Mouse (Mus musculus) cerebellum, adult 9-11 months (tissue): Measurements from ENCODE around the gene Rft1.
"Not testable (repeated sequence)": the region's sequence is repeated elsewhere in the genome, so short reads cannot be mapped to it uniquely, and the experiment has no call there.

Experiments used
- DNase-seq: peaks from one replicate; pipeline ENCODE4 v3.0.0; 2022

Gene Rft1

GRCm38 (mm10) chr14:30682131-30682530, 28.0 kb downstream of the Rft1 start:
- no peak for DNase-seq

DNA sequence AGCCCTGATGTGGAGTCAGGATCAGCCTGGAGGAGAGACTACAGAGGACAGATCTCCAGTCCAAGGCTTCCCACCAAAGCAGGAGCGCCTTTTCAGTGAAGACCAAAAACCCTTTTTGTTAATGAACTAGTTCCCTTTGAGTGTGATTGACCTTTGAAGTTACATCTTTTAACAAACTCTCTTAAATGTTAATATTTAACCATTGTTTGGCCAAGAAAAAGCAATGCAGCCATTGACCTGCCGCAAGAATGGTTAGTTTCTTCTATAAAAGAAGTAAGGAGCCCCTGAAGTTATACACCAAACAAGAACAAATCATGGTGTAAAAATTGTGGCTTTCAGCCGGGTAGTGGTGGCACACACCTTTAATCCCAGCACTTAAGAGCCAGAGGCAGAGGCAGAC, 36.5 kb downstream of the Rft1 start:
- DNase-seq = no peak

DNA sequence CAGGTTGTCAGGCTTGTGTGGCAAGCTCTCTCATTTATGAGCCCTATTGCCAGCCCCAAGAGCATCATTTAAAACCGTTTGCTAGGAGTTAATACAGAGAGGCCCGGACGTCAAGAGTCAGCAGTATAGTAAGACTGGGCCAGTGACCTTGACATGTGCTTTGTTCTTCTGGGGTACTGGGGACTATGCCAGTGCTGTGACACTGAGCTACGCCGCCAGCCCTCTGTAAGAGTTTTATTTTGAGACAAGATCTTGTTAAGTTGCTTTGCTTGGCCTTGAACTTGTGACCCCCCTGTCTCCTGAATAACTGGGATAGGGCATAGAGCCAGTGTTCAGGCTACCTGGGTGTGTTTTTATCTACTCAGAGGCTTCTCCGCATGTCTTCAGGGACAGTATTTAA, 38.3 kb downstream of the Rft1 start:
- no peak for DNase-seq

DNA sequence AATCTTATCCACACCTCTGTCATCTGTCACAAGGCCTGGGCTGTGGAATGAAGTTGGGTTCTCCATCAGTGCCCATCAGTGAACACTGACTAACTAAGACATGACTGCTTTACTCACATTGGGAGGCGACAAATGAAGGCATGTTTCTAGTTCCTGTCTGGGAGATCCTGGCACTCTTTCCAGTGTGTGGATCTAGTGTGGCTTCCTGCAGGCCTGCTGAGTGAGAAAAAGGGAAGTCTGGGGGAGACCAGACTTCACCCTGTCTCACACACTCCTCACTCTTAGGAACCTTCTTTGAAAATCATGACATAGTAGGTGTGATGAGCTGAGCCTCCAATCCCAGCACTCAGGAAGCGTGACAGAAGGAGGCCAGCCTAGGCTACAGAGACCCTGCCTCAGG, 40.6 kb downstream of the Rft1 start:
- no peak for DNase-seq

DNA sequence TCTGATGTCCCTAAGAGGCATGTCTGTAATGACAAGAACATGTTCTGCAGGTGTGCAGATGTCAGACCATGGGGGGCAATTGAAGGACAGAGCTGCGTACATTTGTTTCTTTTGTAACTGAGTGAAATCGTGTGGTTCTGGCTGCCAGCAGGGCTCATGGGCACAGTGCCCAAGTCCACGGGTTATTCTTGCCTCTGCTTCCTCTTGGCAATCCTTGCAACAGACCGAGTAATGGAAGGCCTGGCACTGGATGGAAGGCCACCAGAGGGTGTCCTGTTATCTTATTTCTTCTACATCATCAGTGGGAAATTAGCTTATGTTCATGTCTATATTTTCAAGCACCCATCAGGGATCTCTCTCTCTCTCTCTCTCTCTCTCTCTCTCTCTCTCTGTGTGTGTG, 41.4 kb downstream of the Rft1 start:
- DNase-seq = peak; percentile 87

- DNase-seq = no peak
Measured at GRCm38 (mm10) chr14:30697407-30698052, 43.4 kb downstream of the Rft1 start.

DNA sequence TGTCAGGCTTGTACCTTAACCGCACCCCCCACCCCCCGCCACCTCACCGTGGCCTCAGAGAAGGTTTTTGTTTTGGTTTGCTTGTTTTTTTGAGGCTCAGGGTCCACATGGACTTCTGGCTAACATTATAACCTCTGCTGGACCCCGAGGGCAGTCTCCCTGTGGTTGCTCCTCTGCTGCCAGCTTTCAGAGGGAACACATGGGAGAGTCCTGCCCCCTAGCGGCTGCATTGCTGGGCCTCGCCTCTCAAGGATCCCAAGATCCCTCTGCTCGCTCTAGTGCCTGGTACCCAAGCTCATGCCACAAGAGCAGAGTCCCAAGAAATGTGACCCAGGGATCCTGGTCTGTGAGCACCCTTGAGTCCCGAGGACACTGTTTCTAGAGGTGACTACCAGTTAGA, 45.5 kb downstream of the Rft1 start:
- DNase-seq = no peak

DNA sequence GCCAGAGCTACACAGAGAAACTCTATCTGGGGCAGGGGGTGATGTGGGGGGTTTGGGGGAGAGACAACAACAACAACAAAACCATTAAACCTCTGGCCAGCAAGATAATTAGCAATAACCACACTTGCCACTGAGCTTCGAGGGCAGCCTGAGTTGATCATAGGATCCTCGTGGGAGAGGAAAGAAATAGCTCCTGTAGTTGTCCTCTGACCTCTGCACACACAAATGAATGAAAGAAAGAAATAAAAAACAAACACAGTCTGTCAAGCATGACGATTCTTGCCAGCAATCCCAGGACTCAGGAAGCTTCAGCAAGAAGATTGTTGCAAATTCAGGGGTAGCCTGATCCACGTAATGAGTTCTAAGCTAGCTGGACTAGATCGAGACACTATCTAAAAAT, 48.4 kb downstream of the Rft1 start:
- no peak for DNase-seq

DNA sequence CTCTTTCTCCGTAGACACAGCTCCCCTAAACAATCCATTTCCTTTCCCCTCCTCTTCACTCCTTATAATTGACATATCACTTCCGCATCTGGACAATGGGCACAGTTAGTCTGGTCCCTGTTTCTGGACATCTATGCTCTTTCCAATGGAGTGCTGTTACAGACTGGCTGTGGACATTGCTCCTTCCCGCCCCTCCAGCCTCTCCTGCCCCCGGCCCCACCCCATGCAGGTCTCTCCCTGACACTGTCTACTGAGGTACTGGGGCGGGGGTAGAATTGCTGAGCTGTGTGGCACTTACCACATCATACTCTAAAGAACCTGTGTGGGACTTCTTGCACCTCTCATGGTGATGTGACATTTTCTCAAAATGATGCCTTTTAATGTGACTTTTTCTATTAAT, 48.9 kb downstream of the Rft1 start:
- DNase-seq = no peak

GRCm38 (mm10) chr14:30704098-30704855, 50.1 kb downstream of the Rft1 start:
- DNase-seq = no peak

- DNase-seq = no peak
Measured at GRCm38 (mm10) chr14:30711892-30712291, 57.7 kb downstream of the Rft1 start.

DNA sequence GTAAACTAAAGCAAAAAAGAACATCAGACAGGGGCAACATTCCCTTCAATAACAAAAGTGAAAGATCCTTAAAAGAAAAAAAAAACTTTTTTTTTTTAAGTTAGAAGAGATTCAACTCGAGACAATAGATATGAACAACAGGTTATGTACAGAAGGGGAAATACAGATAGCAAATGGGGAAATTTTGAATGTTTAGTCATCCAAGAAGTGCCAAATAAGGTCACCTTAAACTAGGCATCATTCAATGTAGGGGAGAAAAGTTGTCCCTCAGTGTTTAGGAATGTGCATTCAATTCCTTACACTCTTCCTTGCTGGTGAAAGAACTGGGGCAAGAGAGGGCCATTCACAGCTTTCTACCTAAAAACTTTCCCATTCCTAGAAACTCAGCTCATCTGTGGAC, 59.6 kb downstream of the Rft1 start:
- DNase-seq = no peak

- no peak for DNase-seq
Measured at GRCm38 (mm10) chr14:30714799-30715617, 60.8 kb downstream of the Rft1 start, which contains the start of gene Sfmbt1. Gene Sfmbt1 (plus strand): TSS chr14:30714849.

DNA sequence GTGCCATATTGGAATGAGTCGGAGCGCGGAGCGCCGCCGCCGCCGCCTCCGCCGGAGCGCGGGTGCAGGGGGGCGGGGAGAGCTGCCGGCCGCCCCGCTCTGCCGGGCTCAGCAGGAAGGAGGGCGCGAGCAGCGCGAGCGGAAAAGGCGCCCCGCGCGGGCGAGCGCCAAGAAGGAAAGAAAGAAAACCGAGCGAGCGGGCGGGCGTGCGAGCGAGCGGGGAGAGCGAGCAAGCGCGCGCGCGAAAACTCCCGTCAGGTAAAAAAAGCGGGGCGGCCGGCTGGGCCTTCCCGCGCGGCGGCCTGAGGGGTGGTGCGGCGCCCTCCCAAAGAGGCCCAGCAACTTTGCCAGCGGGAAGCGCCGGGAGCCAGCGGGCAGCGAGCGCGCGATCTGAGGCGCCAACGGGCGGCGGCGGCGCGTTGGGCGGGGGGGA, 61.5 kb downstream of the Rft1 start:
- peak; percentile 85 for DNase-seq

GRCm38 (mm10) chr14:30716051-30716952, 62.1 kb downstream of the Rft1 start:
- peak; percentile 76 for DNase-seq

GRCm38 (mm10) chr14:30716953-30717285, 62.8 kb downstream of the Rft1 start:
- DNase-seq = no peak

DNA sequence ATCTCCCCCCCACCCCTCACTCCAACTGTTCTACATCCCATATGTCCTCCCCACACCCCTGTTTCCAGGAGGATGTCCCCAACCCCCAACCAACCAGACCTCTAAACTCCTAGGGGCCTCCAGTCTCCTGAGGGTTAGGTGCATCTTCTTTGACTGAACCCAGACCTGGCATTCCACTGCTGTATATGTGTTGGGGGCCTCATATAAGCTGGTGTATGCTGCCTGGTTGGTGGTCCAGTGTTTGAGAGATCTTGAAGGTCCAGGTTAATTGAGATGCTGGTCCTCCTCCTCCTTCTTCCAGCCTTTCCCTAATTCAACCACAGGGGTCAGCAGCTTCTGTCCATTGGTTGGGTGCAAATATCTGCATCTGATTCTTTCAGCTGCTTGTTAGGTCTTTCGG, 64.5 kb downstream of the Rft1 start:
- DNase-seq = not testable (repeated sequence)

GRCm38 (mm10) chr14:30719514-30719913, 65.4 kb downstream of the Rft1 start:
- no peak for DNase-seq

GRCm38 (mm10) chr14:30721850-30722249, 67.7 kb downstream of the Rft1 start:
- no peak for DNase-seq

- DNase-seq = no peak
Measured at GRCm38 (mm10) chr14:30722406-30722805, 68.2 kb downstream of the Rft1 start.

DNA sequence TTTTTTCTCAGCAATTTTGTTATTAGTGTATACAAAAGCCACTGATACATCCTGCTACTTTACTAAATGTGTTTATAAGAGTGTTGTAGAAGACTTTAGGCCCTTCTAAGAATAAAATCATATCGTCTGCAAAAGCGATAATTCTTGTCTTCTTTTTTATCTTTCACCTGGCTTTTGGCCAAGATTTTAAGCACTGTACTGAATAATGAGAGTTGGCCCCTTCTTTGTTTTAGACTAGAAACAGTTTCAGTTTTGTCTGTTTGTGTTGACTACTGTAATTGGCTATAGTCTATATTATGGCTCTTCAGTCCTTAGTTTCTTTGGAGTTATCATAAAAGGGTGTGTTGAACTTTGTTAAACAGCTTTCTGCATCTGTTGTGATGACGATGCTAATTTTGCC, 77.7 kb downstream of the Rft1 start:
- DNase-seq = no peak

- DNase-seq = no peak
Measured at GRCm38 (mm10) chr14:30734665-30735064, 80.5 kb downstream of the Rft1 start.

- DNase-seq = no peak
Measured at GRCm38 (mm10) chr14:30735810-30736209, 81.7 kb downstream of the Rft1 start.
